Mouse (Mus musculus) olfactory bulb, adult 2 months (tissue): Measurements from ENCODE around the gene Dusp13. TPM values are rescaled to one million over a fixed set of nuclear protein-coding genes. Genes with fewer than 3 reads are reported as not detected.

Source experiments
- H3K27ac ChIP-seq: fragments of 200-500 bp; 2 replicates; pipeline ENCODE4 v1.5.1; 2012; ENCODE audit warnings: low read depth, low read length; ENCODE audit not compliant: insufficient read depth
- H3K4me1 ChIP-seq: fragments of 200-500 bp; 2 replicates; pipeline ENCODE4 v1.6.1; 2012; ENCODE audit warnings: low read length; ENCODE audit not compliant: control insufficient read depth, insufficient read depth
- H3K4me3 ChIP-seq: fragments of 200-500 bp; 2 replicates; pipeline ENCODE4 v1.5.1; 2012; ENCODE audit warnings: mild to moderate bottlenecking, low read depth, low read length, moderate library complexity; ENCODE audit not compliant: insufficient read depth
- CTCF ChIP-seq: fragments of 200-500 bp; IDR thresholded peaks from 2 replicates; pipeline ENCODE4 v1.5.1; 2012; ENCODE audit warnings: low read depth, mild to moderate bottlenecking, low read length, moderate library complexity; ENCODE audit not compliant: insufficient read depth
- POLR2A ChIP-seq: fragments of 200-500 bp; IDR thresholded peaks from 2 replicates; pipeline ENCODE4 v1.6.1; 2012; ENCODE audit warnings: mild to moderate bottlenecking, low read depth, low read length, moderate library complexity; ENCODE audit not compliant: insufficient read depth
- WGBS: fragments of 180-500 bp; shearing (Covaris S2); methylation state at CpG from one replicate; pipeline ENCODE4 v1.1.7; 2018; 5-methylcytosine and 5-hydroxymethylcytosine counted together
- polyA plus RNA-seq: library from polyadenylated mRNA; stranded (reverse); fragments of >200 nt; gene quantifications from 2 replicates; pipeline ENCODE4 v1.2.4, GENCODE M21; 2012; ENCODE audit warnings: low replicate concordance; ENCODE audit not compliant: missing spikeins, insufficient read depth, insufficient read length

Dusp13 gene
- polyA plus RNA-seq, 1 experiment: not detected

DNA sequence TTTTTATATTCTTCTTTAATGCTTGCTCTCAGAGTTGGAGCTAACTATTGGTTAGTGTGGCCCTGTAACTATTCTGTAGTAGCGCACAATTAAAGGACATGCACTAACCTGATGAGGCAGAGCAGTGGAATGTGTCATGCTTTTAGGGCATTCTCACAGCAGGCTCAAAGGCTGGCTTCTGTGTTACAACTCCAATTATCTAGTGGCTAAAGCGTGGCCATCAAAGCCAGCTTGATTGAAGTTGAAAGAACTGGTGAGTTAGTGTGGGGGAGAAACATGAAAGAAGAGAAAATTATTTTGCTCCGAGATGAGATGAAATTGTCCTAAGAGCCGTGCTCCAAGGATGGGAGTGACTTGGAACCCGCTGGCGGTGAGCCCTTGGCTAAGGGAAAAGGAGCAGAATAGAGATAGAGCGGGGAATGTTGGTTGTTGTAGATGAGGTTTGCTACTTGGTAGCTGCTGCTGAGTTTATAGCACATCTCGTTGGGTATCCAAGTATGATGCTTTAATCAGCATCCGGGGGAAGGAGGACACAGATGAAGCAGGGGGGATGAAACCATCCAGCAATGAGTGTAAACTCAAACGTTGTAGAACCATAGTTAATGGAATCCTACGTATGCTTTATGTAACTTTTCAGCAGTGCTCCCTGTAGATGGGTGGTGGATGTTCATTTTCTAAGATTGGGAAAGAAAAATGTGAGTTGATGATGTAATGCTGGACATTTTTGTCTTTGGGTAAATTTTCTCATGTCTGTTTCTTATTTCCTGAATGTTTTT, 21.7 kb upstream of the Dusp13 start:
- no peak overlapping the region for H3K4me3 ChIP-seq
- H3K4me1 ChIP-seq: peaks cover 6% of the 10 kb centered on the region
- H3K27ac ChIP-seq: no peak overlapping the region
- TF ChIP-seq POLR2A: no peak
- TF ChIP-seq CTCF: no peak
- 61% methylated on average over 11 of the region's 11 CpGs for WGBS

DNA sequence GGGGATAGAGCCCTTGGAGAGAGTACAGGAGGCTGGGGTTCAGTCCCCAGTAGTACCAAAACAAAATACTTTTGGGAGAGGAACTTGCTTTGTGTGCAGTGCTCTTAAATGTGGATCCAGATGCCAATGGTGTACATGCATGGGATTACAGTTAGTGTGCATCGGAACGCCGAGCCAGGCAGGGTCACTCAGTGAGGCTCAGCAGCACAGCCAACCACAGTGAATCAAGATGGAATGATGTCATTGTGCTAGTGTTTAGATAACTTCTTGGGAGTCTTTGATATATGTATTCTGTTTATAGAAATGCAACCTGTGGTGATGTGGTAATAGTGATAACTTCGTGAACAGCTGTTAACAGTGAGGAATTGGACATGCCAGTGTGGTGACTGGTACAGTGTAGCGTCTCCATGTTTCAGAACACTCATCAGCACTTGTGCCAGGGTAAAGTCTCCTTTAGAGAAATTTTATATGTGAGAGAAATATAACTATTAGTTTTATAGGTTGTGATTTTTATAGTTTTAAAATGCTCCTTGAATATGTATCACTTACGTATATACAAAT, 15.5 kb upstream of the Dusp13 start:
- H3K4me1 ChIP-seq: peaks cover 13% of the 10 kb centered on the region
- H3K27ac ChIP-seq: no peak overlapping the region
- TF ChIP-seq POLR2A (no peak), CTCF (no peak)
- 90% methylated on average over 6 of the region's 6 CpGs for WGBS
- H3K4me3 ChIP-seq: no peak overlapping the region

DNA sequence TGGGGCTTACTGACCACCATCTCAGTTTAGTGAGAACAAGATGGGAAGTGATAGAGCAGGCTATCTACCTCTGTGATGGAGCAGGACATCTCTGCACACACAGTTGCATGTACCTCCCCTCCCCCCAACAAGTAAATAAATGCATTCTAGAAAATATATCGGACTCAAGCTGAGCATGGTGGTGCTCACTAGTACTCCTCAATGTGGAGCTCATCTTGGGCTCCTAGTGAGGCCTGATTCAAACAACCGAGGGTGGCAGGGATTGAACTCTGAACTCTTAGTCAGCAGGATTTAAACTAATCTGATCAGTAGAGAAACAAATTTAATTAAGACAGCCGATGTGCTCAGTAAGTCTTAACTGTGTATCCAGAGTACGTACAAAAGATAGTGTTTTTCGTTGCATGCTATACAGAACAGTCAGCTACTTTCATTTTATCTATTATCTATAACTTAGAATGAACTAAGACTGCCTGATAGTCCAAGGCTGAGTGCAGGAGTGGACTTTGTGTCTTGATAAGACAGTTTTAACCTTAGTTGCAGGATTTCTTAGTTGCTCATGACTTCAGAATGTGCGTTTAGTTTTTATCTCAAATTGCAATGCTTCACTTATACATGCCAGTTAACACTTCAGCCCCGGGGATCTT, 14.9 kb upstream of the Dusp13 start:
- WGBS: 73% methylated on average over 7 of the region's 7 CpGs
- no peak overlapping the region for H3K27ac ChIP-seq
- H3K4me3 ChIP-seq: no peak overlapping the region
- H3K4me1 ChIP-seq: peaks cover 13% of the 10 kb centered on the region
- TF ChIP-seq CTCF: no peak
- no peak for TF ChIP-seq POLR2A

DNA sequence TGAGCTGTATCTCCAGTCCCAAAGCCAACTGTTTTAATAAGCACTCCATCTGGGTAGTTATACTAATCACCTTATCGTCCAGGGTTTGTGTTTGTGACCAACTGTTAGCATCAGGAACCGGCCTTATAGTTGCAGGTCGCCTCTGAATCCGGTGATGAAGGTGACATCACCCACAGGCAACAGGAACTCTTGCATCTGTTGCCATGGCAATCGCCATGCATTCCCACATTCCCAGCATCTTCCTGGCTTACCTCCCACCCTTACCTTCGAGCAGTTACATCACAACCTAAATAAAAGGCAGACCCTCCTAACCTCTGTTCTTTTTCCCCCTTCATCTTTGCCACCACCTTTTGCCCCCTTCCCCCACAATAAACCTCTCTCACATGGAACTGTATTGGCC, 13.7 kb upstream of the Dusp13 start:
- peaks cover 13% of the 10 kb centered on the region for H3K4me1 ChIP-seq
- WGBS: 78% methylated on average over 6 of the region's 6 CpGs
- no peak for TF ChIP-seq POLR2A
- no peak for TF ChIP-seq CTCF

DNA sequence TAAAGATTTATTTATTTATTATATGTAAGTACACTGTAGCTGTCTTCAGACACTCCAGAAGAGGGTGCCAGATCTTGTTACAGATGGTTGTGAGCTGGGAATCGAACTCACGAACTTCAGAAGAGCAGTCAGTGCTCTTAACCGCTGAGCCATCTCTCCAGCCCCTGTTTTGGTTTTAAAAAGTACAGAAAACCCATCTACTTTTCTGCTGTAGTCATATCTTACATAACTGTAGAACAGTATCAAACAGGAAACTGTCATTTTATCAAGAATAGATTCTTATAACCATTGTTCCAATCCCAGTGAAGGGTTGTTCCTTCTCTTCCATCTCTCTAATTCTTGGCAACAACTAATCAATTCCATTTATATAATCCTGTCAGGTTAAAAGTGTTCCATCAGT, 12.8 kb upstream of the Dusp13 start:
- 98% methylated on average over 3 of the region's 3 CpGs for WGBS
- Histone ChIP-seq H3K4me1 (peaks cover 13% of the 10 kb centered on the region), H3K27ac (no peak overlapping the region), H3K4me3 (no peak overlapping the region)
- TF ChIP-seq POLR2A (no peak), CTCF (no peak)

More for the DNA sequence above, 13.7 kb upstream of the Dusp13 start:
- Histone ChIP-seq H3K27ac (no peak overlapping the region), H3K4me3 (no peak overlapping the region)

DNA sequence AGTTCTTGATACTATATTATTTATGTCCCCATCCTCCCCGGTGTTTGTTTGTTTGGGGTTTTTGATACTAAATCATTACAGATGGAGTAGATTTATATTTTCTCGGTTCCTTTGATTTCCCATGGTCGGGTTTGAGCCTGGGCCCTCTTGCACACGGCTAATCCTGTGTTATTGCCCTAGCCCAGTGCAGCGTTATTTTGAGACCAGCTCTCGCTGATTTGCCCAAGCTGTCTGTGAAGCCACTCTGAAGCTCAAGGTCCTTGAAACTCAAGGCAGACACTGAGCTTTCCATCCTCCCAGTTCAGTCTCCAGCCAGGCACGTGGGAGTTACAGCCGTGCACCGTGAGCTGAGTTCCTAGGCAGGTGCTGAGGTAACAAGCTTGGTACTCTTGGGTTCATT, 10.6 kb upstream of the Dusp13 start:
- TF ChIP-seq POLR2A: no peak
- H3K4me3 ChIP-seq: no peak overlapping the region
- WGBS: 83% methylated on average over 9 of the region's 9 CpGs
- H3K4me1 ChIP-seq: peaks cover 9% of the 10 kb centered on the region; the same call in 1 of the 2 replicates
- H3K27ac ChIP-seq: no peak overlapping the region

DNA sequence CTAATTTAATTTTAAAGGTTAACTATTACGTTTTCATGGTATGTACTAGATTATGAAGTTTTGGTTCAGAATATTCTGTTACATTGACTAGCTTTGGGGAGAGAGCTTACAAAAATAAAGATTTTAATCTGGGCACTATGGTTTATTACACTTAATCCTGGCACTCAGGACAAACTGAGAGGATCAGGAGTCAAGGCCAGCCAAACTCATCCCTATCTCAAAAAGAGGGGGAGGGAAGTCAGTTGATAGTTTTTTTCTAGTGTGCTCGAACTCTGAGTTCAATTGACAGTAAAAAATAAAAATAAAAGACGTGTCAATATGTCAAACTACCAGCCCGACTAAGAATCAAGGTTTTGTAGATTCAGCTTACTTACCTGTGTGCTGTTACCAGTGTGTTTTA, 2.4 kb upstream of the Dusp13 start:
- no peak overlapping the region for H3K27ac ChIP-seq
- H3K4me3 ChIP-seq: no peak overlapping the region
- 76% methylated on average over 4 of the region's 4 CpGs for WGBS
- TF ChIP-seq CTCF (no peak), POLR2A (no peak)
- H3K4me1 ChIP-seq: peaks cover 6% of the 10 kb centered on the region

DNA sequence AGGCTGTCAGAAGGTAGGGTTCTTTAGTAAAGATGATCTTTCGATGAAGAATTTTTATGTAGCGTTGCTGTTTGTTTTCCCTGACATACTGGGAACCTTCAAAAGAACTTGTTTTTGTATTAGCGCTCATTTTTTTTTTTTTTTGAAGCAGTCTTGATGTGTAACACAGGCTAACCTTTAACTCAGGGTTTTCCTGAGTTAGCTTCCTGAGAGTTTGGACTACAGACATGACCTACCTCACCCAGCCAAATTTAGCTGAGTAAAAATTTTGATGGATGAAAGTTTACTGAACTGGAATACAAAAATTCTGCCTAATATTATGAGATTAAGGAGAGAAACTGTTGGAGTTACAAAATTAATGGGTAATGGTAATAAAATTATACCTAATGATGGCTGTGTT, 1.4 kb upstream of the Dusp13 start:
- no peak overlapping the region for H3K4me3 ChIP-seq
- peaks cover 8% of the 10 kb centered on the region for H3K4me1 ChIP-seq
- no peak overlapping the region for H3K27ac ChIP-seq
- TF ChIP-seq POLR2A (no peak), CTCF (no peak)
- 67% methylated on average over 3 of the region's 3 CpGs for WGBS
